Mouse (Mus musculus) myocyte (in vitro differentiated cells): ENCODE results near the gene Tnnc1. TPM values are rescaled to one million over a fixed set of nuclear protein-coding genes. Genes with fewer than 3 reads are reported as not detected.

Experiments used
- H3K27me3 ChIP-seq: one replicate; pipeline ENCODE4 v1.6.1; 2011; ENCODE audit not compliant: control insufficient read depth, insufficient read depth, insufficient read length
- H3K36me3 ChIP-seq: one replicate; pipeline ENCODE4 v1.6.1; 2011; ENCODE audit not compliant: control insufficient read depth, insufficient read depth
- H3K4me2 ChIP-seq: one replicate; pipeline ENCODE4 v1.6.1; 2011; ENCODE audit warnings: low read depth, control low read depth
- H3K4me3 ChIP-seq: one replicate; pipeline ENCODE4 v1.5.1; 2011; ENCODE audit warnings: mild to moderate bottlenecking, control low read depth, moderate library complexity
- H3K79me2 ChIP-seq: one replicate; pipeline ENCODE4 v1.6.1; 2011; ENCODE audit not compliant: control insufficient read depth, insufficient read depth
- H3ac ChIP-seq: one replicate; pipeline ENCODE4 v1.6.1; 2011; ENCODE audit not compliant: control insufficient read depth, insufficient read length
- CEBPB ChIP-seq: IDR thresholded peaks from 2 replicates; pipeline ENCODE4 v1.6.1; 2011; ENCODE audit warnings: mild to moderate bottlenecking, moderate library complexity; ENCODE audit not compliant: poor library complexity, insufficient read depth, severe bottlenecking
- E2F4 ChIP-seq: IDR thresholded peaks from one replicate; pipeline ENCODE4 v1.6.1; 2011; ENCODE audit warnings: mild to moderate bottlenecking, control low read depth, moderate library complexity; ENCODE audit not compliant: insufficient read depth
- MAX ChIP-seq: IDR thresholded peaks from one replicate; pipeline ENCODE4 v1.6.1; 2011; ENCODE audit warnings: low read depth, mild to moderate bottlenecking, control low read depth
- MYOD1 ChIP-seq, 3 experiments: IDR thresholded peaks; one replicate each; pipeline ENCODE4 v1.6.1; 2011; ENCODE audit warnings: control low read depth in 2 of 3, low read depth in 2 of 3, mild to moderate bottlenecking in 2 of 3, moderate library complexity in 1 of 3; ENCODE audit not compliant: insufficient read length in 2 of 3, control insufficient read depth in 1 of 3
- MYOG ChIP-seq, 3 experiments: IDR thresholded peaks; one replicate each; pipeline ENCODE4 v1.6.1; 2011; ENCODE audit warnings: control low read depth in 2 of 3, low read depth in 2 of 3, mild to moderate bottlenecking in 2 of 3; ENCODE audit not compliant: insufficient read length in 2 of 3, control insufficient read depth in 1 of 3, insufficient read depth in 1 of 3
- POLR2A ChIP-seq: IDR thresholded peaks from one replicate; pipeline ENCODE4 v1.6.1; 2011; ENCODE audit warnings: low read depth, mild to moderate bottlenecking, control low read depth, moderate library complexity; ENCODE audit not compliant: insufficient read length
- POLR2AphosphoS2 ChIP-seq: IDR thresholded peaks from one replicate; pipeline ENCODE4 v1.6.1; 2011; ENCODE audit warnings: low read depth, control low read depth; ENCODE audit not compliant: insufficient read length
- REST ChIP-seq: IDR thresholded peaks from one replicate; pipeline ENCODE4 v1.6.1; 2011; ENCODE audit warnings: mild to moderate bottlenecking, control low read depth, moderate library complexity; ENCODE audit not compliant: insufficient read depth, insufficient read length
- SRF ChIP-seq: IDR thresholded peaks from one replicate; pipeline ENCODE4 v1.6.1; 2011; ENCODE audit warnings: low read depth; ENCODE audit not compliant: control insufficient read depth, insufficient read length
- TCF12 ChIP-seq: IDR thresholded peaks from one replicate; pipeline ENCODE4 v1.6.1; 2011; ENCODE audit warnings: mild to moderate bottlenecking, control low read depth; ENCODE audit not compliant: poor library complexity, insufficient read depth, severe bottlenecking
- TCF3 ChIP-seq: IDR thresholded peaks from one replicate; pipeline ENCODE4 v1.6.1; 2011; ENCODE audit warnings: low read depth, control low read depth; ENCODE audit not compliant: insufficient read length
- USF1 ChIP-seq: IDR thresholded peaks from one replicate; pipeline ENCODE4 v1.6.1; 2011; ENCODE audit warnings: low read depth, mild to moderate bottlenecking, control low read depth, moderate library complexity
- polyA plus RNA-seq: library from polyadenylated mRNA; unstranded; fragments of >200 nt; fragmentation: generic; extraction: Trizol; gene quantifications from one replicate; pipeline ENCODE4 v1.2.1, GENCODE M21; 2012; ENCODE audit warnings: missing spikeins

Gene Tnnc1
- polyA plus RNA-seq, 1 experiment: 7,028 TPM

GRCm38 (mm10) chr14:31252091-31252490, 44.0 kb downstream of the Tnnc1 start:
- H3K36me3 ChIP-seq: peaks cover 40% of the 10 kb centered on the region
- peak overlapping the region; percentile 90 for H3K4me2 ChIP-seq
- TF ChIP-seq MAX (no peak), POLR2A (no peak), USF1 (no peak), POLR2AphosphoS2 (no peak), TCF12 (no peak), MYOD1 (IDR thresholded peaks at IDR 0.05; ENCODE audit: control insufficient read depth in 1 of 3, insufficient read length in 2 of 3, low read depth in 2 of 3) (no peak)
- H3K4me3 ChIP-seq: peak overlapping the region; percentile 89
- peaks cover 21% of the 10 kb centered on the region for H3K79me2 ChIP-seq
- no peaks in the 10 kb centered on the region for H3K27me3 ChIP-seq
- peak overlapping the region; percentile 69 for H3ac ChIP-seq

GRCm38 (mm10) chr14:31258476-31259050, 50.5 kb downstream of the Tnnc1 start:
- Histone ChIP-seq H3K27me3 (no peaks in the 10 kb centered on the region), H3K4me3 (no peak overlapping the region), H3ac (no peak overlapping the region), H3K79me2 (no peaks in the 10 kb centered on the region), H3K36me3 (peaks cover 51% of the 10 kb centered on the region), H3K4me2 (no peak overlapping the region)
- TF ChIP-seq TCF3: no peak
- TF ChIP-seq POLR2A: no peak
- no peak for TF ChIP-seq CEBPB
- no peak for TF ChIP-seq TCF12
- TF ChIP-seq REST: no peak
- no peak for TF ChIP-seq POLR2AphosphoS2
- no peak for TF ChIP-seq MAX
- no peak for TF ChIP-seq USF1
- TF ChIP-seq SRF: no peak
- no peak for TF ChIP-seq MYOD1 (IDR thresholded peaks at IDR 0.05; ENCODE audit: control insufficient read depth in 1 of 3, insufficient read length in 2 of 3, low read depth in 2 of 3)
- TF ChIP-seq MYOG (IDR thresholded peaks at IDR 0.05; ENCODE audit: control insufficient read depth in 1 of 3, insufficient read depth in 1 of 3, insufficient read length in 2 of 3, low read depth in 2 of 3): no peak

- Histone ChIP-seq H3K4me3 (no peak overlapping the region), H3K27me3 (no peaks in the 10 kb centered on the region), H3K36me3 (peaks cover 35% of the 10 kb centered on the region), H3K79me2 (no peaks in the 10 kb centered on the region), H3ac (no peak overlapping the region), H3K4me2 (no peak overlapping the region)
- TF ChIP-seq CEBPB (no peak), TCF12 (no peak), E2F4 (no peak), SRF (no peak), MAX (no peak), MYOD1 (IDR thresholded peaks at IDR 0.05; ENCODE audit: control insufficient read depth in 1 of 3, insufficient read length in 2 of 3, low read depth in 2 of 3) (no peak), TCF3 (no peak), POLR2A (no peak), USF1 (no peak), POLR2AphosphoS2 (no peak), REST (no peak), MYOG (IDR thresholded peaks at IDR 0.05; ENCODE audit: control insufficient read depth in 1 of 3, insufficient read depth in 1 of 3, insufficient read length in 2 of 3, low read depth in 2 of 3) (no peak)
These were observed 52.3 kb downstream of the Tnnc1 start for GRCm38 (mm10) chr14:31260374-31260773.

GRCm38 (mm10) chr14:31260932-31261331, 52.8 kb downstream of the Tnnc1 start:
- H3K27me3 ChIP-seq: peaks cover under 1% of the 10 kb centered on the region
- H3K79me2 ChIP-seq: no peaks in the 10 kb centered on the region
- H3K4me3 ChIP-seq: no peak overlapping the region
- H3ac ChIP-seq: no peak overlapping the region
- no peak for TF ChIP-seq E2F4
- no peak for TF ChIP-seq MAX
- TF ChIP-seq POLR2A: no peak
- no peak for TF ChIP-seq TCF3
- no peak for TF ChIP-seq SRF
- H3K4me2 ChIP-seq: no peak overlapping the region
- peaks cover 30% of the 10 kb centered on the region for H3K36me3 ChIP-seq

Other genes starting within 250 kb of the Tnnc1 start
- 23.1 TPM for gene Glt8d1, start 206.9 kb upstream of the Tnnc1 start, polyA plus RNA-seq
- 332 TPM for gene Spcs1, start 206.6 kb upstream of the Tnnc1 start, polyA plus RNA-seq
- gene Pbrm1, start 189.2 kb upstream of the Tnnc1 start, polyA plus RNA-seq: 14.1 TPM
- gene Gnl3, start 189.2 kb upstream of the Tnnc1 start, polyA plus RNA-seq: 37.9 TPM
- 91.4 TPM for gene Smim4, start 79.4 kb upstream of the Tnnc1 start, polyA plus RNA-seq
- 243 TPM for gene Nt5dc2, start 77.3 kb upstream of the Tnnc1 start, polyA plus RNA-seq
- gene Stab1, start 39.7 kb upstream of the Tnnc1 start, polyA plus RNA-seq: 0.46 TPM
- 266 TPM for gene Nisch, start 8.6 kb downstream of the Tnnc1 start, polyA plus RNA-seq
- 1.8 TPM for gene Sema3g, start 9.5 kb downstream of the Tnnc1 start, polyA plus RNA-seq
- 5.4 TPM for gene Phf7, start 43.0 kb downstream of the Tnnc1 start, polyA plus RNA-seq
- gene Bap1, start 43.1 kb downstream of the Tnnc1 start, polyA plus RNA-seq: 42.6 TPM
- 0.02 TPM for gene Dnah1, start 115.6 kb downstream of the Tnnc1 start, polyA plus RNA-seq
- 9.3 TPM for gene Capn7, start 128.3 kb downstream of the Tnnc1 start, polyA plus RNA-seq
- gene Sh3bp5, start 227.8 kb downstream of the Tnnc1 start, polyA plus RNA-seq: 29.5 TPM